Mouse (Mus musculus) C2C12 (cell line): ENCODE data around the gene Helz.

Experiments used
- CTCF ChIP-seq: IDR thresholded peaks from one replicate; pipeline ENCODE4 v1.5.1; 2011; ENCODE audit not compliant: control insufficient read depth, insufficient read depth, insufficient read length
- MAX ChIP-seq: IDR thresholded peaks from one replicate; pipeline ENCODE4 v1.6.1; 2011; ENCODE audit warnings: mild to moderate bottlenecking, control low read depth
- MYOD1 ChIP-seq: IDR thresholded peaks from one replicate; pipeline ENCODE4 v1.6.1; 2011; ENCODE audit warnings: low read depth; ENCODE audit not compliant: control insufficient read depth, insufficient read length
- USF1 ChIP-seq: IDR thresholded peaks from one replicate; pipeline ENCODE4 v1.6.1; 2011; ENCODE audit warnings: low read depth, mild to moderate bottlenecking, control low read depth, moderate library complexity

GRCm38 (mm10) chr11:107639657-107640056, 91.9 kb downstream of the Helz start:
- TF ChIP-seq MAX = no peak
- no peak for TF ChIP-seq CTCF
- no peak for TF ChIP-seq USF1
- no peak for TF ChIP-seq MYOD1
